Mouse (Mus musculus) lung, postnatal 0 days (tissue): Measurements from ENCODE around the gene Snrpc. TPM values are rescaled to one million over a fixed set of nuclear protein-coding genes. Genes with fewer than 3 reads are reported as not detected.
A peak's percentile ranks its signal among the peaks of the same experiment; 100 is the strongest.

Source experiments
- ATAC-seq: fragments of 200-750 bp; cut with Nextera tagmentation; 2 replicates; pipeline ENCODE4 v1.8.0; 2017; ENCODE audit warnings: moderate library complexity
- DNase-seq: peaks from one replicate; pipeline ENCODE4 v3.0.0-alpha.2; 2016; ENCODE audit warnings: low spot score
- H3K27ac ChIP-seq: fragments of 300-500 bp; sonication (generic); 2 replicates; pipeline ENCODE4 v1.5.1; 2014; ENCODE audit warnings: antibody characterized with exemption, mild to moderate bottlenecking, low read length, mixed read lengths
- H3K27me3 ChIP-seq: fragments of 300-500 bp; sonication (generic); replicated peaks from 2 replicates; pipeline ENCODE4 v1.6.1; 2014; ENCODE audit warnings: low read length, mixed read lengths; ENCODE audit not compliant: insufficient read depth
- H3K36me3 ChIP-seq: fragments of 300-500 bp; sonication (generic); 2 replicates; pipeline ENCODE4 v1.6.1; 2014; ENCODE audit warnings: low read length, mixed read lengths; ENCODE audit not compliant: insufficient read depth
- H3K4me1 ChIP-seq: fragments of 300-500 bp; sonication (generic); 2 replicates; pipeline ENCODE4 v1.6.1; 2014; ENCODE audit warnings: antibody characterized with exemption, low read depth, low read length, mixed read lengths; ENCODE audit not compliant: insufficient read depth
- H3K4me2 ChIP-seq: fragments of 300-500 bp; sonication (generic); replicated peaks from 2 replicates; pipeline ENCODE4 v1.6.1; 2014; ENCODE audit warnings: low read depth, mild to moderate bottlenecking, low read length, moderate library complexity, mixed read lengths
- H3K4me3 ChIP-seq: fragments of 300-500 bp; sonication (generic); 2 replicates; pipeline ENCODE4 v1.5.1; 2014; ENCODE audit warnings: low read depth, low read length
- H3K9ac ChIP-seq: fragments of 300-500 bp; sonication (generic); replicated peaks from 2 replicates; pipeline ENCODE4 v1.6.1; 2014; ENCODE audit warnings: low read depth, mild to moderate bottlenecking
- H3K9me3 ChIP-seq: fragments of 300-500 bp; sonication (generic); 2 replicates; pipeline ENCODE4 v1.6.1; 2016; ENCODE audit warnings: low read length, mixed read lengths
- CTCF ChIP-seq: IDR thresholded peaks from 2 replicates; pipeline ENCODE4 v1.5.1; 2016; ENCODE audit warnings: antibody characterized with exemption, mild to moderate bottlenecking
- EP300 ChIP-seq: IDR thresholded peaks from 2 replicates; pipeline ENCODE4 v1.6.1; 2016; ENCODE audit warnings: antibody characterized with exemption, mild to moderate bottlenecking, control low read depth
- WGBS: fragments of 180-500 bp; shearing (Covaris S2); extraction: QIAGEN DNeasy Blood & Tissue Kit; methylation state at CpG from one replicate; pipeline ENCODE4 v1.1.7; 2014; 5-methylcytosine and 5-hydroxymethylcytosine counted together
- polyA plus RNA-seq: library from polyadenylated mRNA; unstranded; fragments of >200 nt; fragmentation: Nextera tagmentation; extraction: Ambion mirVana; gene quantifications from 2 replicates; pipeline ENCODE4 v1.2.1, GENCODE M21; 2015

Gene Snrpc
- polyA plus RNA-seq, 1 experiment from 2014 or later: 185 TPM

GRCm38 (mm10) chr17:27819011-27819410 is 18.9 kb upstream of the Snrpc start:
- Histone ChIP-seq H3K4me1 (peaks cover 18% of the 10 kb centered on the region), H3K36me3 (no peaks in the 10 kb centered on the region), H3K27me3 (no peaks in the 10 kb centered on the region), H3K9ac (peak overlapping the region; percentile 96), H3K4me2 (peak overlapping the region; percentile 67), H3K9me3 (no peaks in the 10 kb centered on the region), H3K27ac (peak overlapping the region; percentile 95), H3K4me3 (peak overlapping the region; percentile 93)
- ATAC-seq (no peak), DNase-seq (no peak)
- no peak for TF ChIP-seq CTCF
- TF ChIP-seq EP300: no peak
- WGBS: 10% methylated on average over 7 of the region's 7 CpGs

- H3K27me3 ChIP-seq: no peaks in the 10 kb centered on the region
- peak overlapping the region; percentile 67 for H3K4me2 ChIP-seq
- H3K9me3 ChIP-seq: no peaks in the 10 kb centered on the region
- DNase-seq (peak; percentile 57), ATAC-seq (no peak)
- peak overlapping the region; percentile 95 for H3K27ac ChIP-seq
- WGBS: under 1% methylated on average over 20 of the region's 20 CpGs
- H3K4me3 ChIP-seq: peak overlapping the region; percentile 93
- no peak for TF ChIP-seq EP300
- no peak for TF ChIP-seq CTCF
- H3K36me3 ChIP-seq: no peaks in the 10 kb centered on the region
- H3K9ac ChIP-seq: peak overlapping the region; percentile 96
- peaks cover 18% of the 10 kb centered on the region for H3K4me1 ChIP-seq
These were observed 18.4 kb upstream of the Snrpc start for GRCm38 (mm10) chr17:27819521-27819970.

- DNase-seq: peak; percentile 56
- H3K36me3 ChIP-seq: no peaks in the 10 kb centered on the region
- H3K4me2 ChIP-seq: peak overlapping the region; percentile 67
- under 1% methylated on average over 35 of the region's 62 CpGs for WGBS
- no peaks in the 10 kb centered on the region for H3K27me3 ChIP-seq
- no peak for TF ChIP-seq EP300
- TF ChIP-seq CTCF: no peak
- peak overlapping the region; percentile 95 for H3K27ac ChIP-seq
- peak overlapping the region; percentile 93 for H3K4me3 ChIP-seq
- H3K4me1 ChIP-seq: peaks cover 18% of the 10 kb centered on the region
- ATAC-seq: peak; percentile 28
- no peaks in the 10 kb centered on the region for H3K9me3 ChIP-seq
- peak overlapping the region; percentile 96 for H3K9ac ChIP-seq
These were observed 17.9 kb upstream of the Snrpc start for GRCm38 (mm10) chr17:27819971-27820567.

GRCm38 (mm10) chr17:27820568-27821406 is 17.2 kb upstream of the Snrpc start, which contains the start of gene D17Wsu92e:
TSS of gene D17Wsu92e (minus strand) at chr17:27820648.
- WGBS: 2% methylated on average over 36 of the region's 56 CpGs
- Histone ChIP-seq H3K9ac (peak within 1 kb of the TSS; percentile 96), H3K27me3 (no peaks in the 10 kb centered on the region), H3K4me2 (peak within 1 kb of the TSS; percentile 67), H3K9me3 (no peaks in the 10 kb centered on the region), H3K36me3 (no peaks in the 10 kb centered on the region), H3K27ac (peak within 1 kb of the TSS; percentile 95), H3K4me1 (peaks cover 18% of the 10 kb centered on the region), H3K4me3 (peak within 1 kb of the TSS; percentile 93)
- ATAC-seq (peak; percentile 97), DNase-seq (peak; percentile 99)
- peak; percentile 19 for TF ChIP-seq CTCF
- TF ChIP-seq EP300: peak; percentile 63

- 45% methylated on average over 9 of the region's 9 CpGs for WGBS
- Histone ChIP-seq H3K27me3 (no peaks in the 10 kb centered on the region), H3K36me3 (no peaks in the 10 kb centered on the region), H3K9ac (no peak overlapping the region), H3K9me3 (no peaks in the 10 kb centered on the region), H3K4me3 (peak overlapping the region; percentile 93; the same call in 1 of the 2 replicates), H3K4me1 (peaks cover 18% of the 10 kb centered on the region), H3K27ac (peak overlapping the region; percentile 89), H3K4me2 (peak overlapping the region; percentile 67)
- DNase-seq (peak; percentile 43), ATAC-seq (no peak)
- TF ChIP-seq CTCF (no peak), EP300 (no peak)
These were observed 16.3 kb upstream of the Snrpc start for GRCm38 (mm10) chr17:27821407-27822338.
